Mouse (Mus musculus) olfactory bulb, adult 2 months (tissue): ENCODE results near the gene Pnkp.

Experiments used
- CTCF ChIP-seq: fragments of 200-500 bp; IDR thresholded peaks from 2 replicates; pipeline ENCODE4 v1.5.1; 2012; ENCODE audit warnings: low read depth, mild to moderate bottlenecking, low read length, moderate library complexity; ENCODE audit not compliant: insufficient read depth
- POLR2A ChIP-seq: fragments of 200-500 bp; IDR thresholded peaks from 2 replicates; pipeline ENCODE4 v1.6.1; 2012; ENCODE audit warnings: mild to moderate bottlenecking, low read depth, low read length, moderate library complexity; ENCODE audit not compliant: insufficient read depth

GRCm38 (mm10) chr7:44813985-44814384 is 43.0 kb upstream of the Pnkp start:
- TF ChIP-seq POLR2A = no peak
- TF ChIP-seq CTCF = no peak
